Mouse (Mus musculus): Measurements from ENCODE around the gene Zbtb8b.

DNA sequence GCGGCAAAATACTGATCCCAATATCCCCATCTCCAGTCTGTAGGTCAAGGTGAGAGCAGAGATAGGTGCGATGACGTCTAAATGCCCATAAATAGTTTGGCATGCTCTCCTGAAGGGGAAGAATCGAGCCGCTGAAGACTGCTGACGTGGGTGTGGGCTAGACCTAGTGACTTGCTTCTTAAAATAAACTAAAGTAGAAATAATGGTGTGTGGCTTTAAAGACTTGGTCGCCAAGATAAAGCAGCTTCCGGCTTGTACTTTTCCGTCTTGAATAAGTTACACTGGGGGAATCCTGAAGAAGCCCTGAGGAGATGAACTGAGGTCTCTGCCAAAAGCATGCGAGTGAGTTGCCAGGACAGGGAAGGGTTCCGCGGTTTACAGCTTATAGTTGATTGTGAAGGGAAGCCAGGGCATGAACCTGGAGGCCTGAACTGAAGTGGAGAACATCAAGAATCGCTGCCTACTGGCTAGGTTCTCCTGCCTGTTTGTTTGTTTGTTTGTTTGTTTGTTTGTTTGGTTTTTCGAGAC, 50.4 kb downstream of the Zbtb8b start:
- no peak for TF ChIP-seq POLR2A (IDR thresholded peaks at IDR 0.05; ENCODE audit: low read depth, low read length)
- TF ChIP-seq CTCF (IDR thresholded peaks at IDR 0.05; ENCODE audit: extremely low read depth, insufficient read length, insufficient replicate concordance, low read depth, low read length): no peak
